Mouse (Mus musculus): ENCODE data around the gene Crybg3.
A peak's percentile ranks its signal among the peaks of the same experiment; 100 is the strongest.
"Not testable (repeated sequence)": the region's sequence is repeated elsewhere in the genome, so short reads cannot be mapped to it uniquely, and the experiment has no call there.

The Crybg3 gene

DNA sequence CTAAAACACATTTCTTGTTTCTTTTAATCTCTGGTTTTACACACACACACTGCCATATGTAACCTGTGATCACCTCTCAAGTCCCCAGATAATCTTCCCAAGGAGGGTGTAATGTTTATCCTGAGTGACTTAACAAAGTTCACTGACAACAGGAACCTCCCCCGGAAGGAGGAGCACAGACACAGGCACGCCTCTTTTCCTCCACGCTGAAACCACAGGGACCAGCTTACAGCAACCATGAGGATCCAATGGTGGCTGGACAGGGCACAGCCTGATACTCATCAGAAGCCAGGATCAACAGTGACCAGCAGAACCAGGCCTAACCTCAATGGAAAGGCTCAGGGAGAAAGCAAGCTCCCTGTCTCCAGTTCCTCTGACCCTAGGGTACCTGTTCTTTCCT lies 68.2 kb downstream of the Crybg3 start:
- DNase-seq (ENCODE audit: extremely low read depth, low read depth), result no peak

DNA sequence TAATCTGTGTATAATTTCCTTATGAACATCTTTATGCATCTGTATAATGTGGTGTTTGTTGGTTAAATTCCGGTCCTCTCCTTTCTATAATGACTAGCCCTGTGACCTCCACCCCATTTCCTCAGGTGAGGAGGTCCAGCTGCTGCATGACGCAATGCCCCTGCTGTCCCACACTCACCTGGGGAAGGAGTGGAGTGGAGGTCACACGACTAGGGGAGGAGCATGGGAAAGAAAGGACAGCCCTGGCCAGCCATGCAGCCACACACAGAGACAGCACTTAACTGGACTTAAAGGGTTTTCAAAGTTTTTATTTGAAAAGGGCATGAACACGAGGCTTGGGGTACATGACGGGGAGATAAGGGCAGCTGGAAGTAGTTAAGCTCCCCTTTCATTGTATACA lies 69.5 kb downstream of the Crybg3 start:
- no peak for DNase-seq (ENCODE audit: extremely low read depth, low read depth)

DNA sequence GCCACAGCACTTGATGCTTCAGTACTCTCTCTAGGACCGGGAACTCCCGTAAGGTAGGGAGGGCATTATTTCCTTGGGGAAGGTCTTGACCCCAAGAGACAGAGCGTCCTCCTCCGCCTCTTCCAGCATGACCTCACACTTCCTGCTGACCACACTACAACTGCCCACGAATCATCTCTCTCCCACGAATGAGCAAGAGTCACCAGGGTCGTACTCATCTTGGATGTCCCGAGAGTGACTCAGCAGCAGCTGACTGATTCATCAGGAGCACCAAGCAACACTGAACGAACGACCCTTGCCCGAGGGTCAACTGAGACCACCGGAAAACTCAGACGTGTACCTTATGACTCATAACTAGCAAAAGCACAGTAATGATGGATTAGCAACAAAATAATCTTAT lies 71.2 kb downstream of the Crybg3 start:
- DNase-seq (ENCODE audit: extremely low read depth, low read depth), result no peak

DNA sequence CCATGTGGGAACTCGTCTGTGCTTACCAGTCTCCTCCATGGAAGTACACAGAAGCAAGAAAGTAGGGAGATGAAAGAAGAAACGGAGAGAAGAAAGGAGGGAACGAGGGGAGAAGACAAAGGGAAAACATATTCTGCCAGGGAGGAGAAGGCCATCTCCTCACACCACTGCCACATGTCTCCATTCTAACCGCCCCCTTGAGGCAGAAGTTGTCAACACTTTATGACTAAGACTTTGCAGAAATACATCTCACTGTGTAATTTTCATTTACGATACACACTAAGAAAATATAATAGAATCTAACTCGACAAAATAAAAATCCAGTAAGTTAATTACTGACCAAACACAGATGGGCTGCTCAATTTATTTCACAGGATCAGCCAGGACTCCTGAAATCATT lies 73.8 kb downstream of the Crybg3 start:
- no peak for DNase-seq (ENCODE audit: extremely low read depth, low read depth)

DNA sequence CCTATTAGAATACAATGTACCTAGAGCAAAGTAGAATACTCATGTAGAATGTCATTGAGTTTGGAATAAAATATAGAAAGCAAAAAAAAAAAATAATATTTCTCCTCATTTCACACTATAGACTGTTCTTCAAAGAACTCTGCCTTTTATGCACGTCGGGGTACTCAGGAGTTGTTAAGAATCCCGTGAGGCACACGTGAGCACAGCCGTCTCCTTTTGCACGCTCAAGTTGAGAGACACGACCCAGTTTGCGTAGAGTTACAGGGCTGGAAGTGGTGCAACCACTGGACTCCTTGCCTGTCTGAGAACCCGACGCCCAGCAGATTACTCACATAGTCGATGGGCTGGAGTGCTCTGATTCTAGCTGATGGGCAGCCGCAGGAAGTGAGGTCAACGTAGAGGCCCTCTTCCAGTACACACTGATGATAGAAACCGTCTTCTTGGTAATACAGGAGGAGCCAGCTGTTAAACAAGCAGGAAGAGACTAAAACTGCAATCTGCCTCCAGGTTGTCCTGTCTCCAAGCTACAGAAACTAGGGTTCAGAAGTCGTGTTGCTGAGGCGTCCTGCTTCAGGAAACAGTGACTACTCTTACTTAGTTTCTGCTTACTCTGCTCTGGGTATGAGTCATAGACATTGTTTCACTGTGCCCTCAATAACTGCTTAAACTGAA lies 78.9 kb downstream of the Crybg3 start:
- DNase-seq (ENCODE audit: extremely low read depth, low read depth), result no peak

DNA sequence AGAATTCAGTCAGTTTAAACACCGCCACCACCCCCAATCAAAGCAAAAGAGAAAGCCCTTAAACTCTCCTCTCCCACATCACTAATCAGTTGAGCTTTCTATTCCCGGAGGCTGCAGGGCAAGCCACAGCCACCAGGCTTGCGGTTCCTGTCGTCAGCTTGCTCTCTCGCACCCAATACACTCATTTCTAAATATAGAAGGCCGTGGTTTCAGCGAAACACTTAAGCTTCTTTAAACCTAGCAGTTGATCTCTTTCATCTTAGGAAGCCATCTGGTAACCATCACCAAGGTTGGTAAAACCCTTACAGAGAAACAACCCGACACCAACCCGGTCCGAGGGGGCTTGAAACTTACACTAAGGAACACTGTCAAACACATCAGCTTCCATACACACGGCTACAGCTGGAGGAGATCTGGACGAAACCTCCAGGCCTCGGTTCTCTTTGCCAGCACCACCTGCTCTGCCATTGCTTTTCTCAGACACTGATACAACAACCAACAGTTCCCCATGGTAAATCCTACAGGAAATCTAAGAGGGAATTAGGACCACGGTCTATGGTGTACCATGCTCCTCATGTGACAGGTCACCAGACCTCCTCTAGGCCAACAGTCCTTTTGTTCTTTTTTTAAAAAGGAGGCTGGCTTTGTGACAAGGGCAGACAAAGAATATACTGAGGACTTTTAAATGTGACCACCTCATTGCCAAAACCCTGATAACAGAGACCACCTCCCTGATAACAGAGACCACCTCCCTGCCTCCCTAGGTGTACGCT lies 83.1 kb downstream of the Crybg3 start:
- no peak for DNase-seq (ENCODE audit: extremely low read depth, low read depth)

DNA sequence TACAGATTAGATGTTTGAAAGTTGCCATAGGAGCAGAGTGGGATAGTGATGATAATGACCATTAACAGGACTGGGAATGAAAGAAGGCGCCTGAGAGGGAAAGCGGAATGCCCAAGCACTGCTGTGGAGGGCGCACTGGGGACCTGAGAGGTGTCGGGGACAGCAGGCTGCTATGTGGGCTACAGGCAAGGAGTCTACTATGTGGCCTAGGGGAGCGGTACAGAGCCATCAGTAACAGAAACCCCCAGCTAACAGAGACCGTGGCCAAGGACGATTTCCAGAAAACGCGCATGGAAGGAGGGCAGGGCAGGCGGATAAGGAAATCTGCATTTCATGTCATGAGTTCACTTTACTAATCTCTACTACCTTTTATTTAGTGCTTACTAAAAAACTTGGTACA lies 83.8 kb downstream of the Crybg3 start:
- no peak for DNase-seq (ENCODE audit: extremely low read depth, low read depth)

DNA sequence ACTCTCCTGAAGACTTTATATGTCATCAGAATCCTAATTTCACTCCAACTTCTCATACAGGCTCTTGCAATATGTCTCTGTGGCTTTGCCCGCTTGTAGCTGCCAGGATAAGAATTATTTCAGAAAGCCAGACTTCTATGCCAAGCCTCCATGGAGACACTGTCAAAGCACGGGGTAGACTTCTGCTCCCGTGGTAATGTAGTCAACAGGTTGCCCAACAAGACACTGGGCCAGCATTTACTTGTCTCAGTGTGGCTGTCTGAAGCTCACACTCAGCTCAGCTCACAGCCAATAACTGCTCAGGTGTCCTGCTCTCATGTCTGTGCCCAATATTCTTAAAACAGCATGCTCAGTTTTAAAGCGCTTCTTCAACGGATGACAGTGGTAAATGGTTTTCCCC lies 85.6 kb downstream of the Crybg3 start:
- no peak for DNase-seq (ENCODE audit: extremely low read depth, low read depth)

DNA sequence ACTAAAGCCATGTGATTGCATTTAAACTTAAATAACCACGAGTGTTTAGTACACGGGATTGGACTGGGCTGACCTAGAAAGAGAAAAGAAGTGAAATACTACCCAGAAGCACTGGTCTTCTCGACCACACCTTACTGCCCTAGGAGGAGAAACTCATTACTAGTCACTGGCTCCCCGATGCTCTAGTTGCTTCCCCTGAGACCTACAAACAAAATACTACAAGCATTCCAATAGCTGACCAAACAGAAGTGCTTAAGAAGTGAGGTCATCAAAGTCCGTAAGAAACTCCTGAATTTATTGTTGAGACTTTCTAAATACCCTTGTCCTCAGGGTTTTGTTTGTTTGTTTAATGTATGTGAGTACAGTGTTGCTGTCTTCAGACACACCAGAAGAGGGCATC lies 90.9 kb downstream of the Crybg3 start:
- DNase-seq (ENCODE audit: extremely low read depth, low read depth), result no peak

DNA sequence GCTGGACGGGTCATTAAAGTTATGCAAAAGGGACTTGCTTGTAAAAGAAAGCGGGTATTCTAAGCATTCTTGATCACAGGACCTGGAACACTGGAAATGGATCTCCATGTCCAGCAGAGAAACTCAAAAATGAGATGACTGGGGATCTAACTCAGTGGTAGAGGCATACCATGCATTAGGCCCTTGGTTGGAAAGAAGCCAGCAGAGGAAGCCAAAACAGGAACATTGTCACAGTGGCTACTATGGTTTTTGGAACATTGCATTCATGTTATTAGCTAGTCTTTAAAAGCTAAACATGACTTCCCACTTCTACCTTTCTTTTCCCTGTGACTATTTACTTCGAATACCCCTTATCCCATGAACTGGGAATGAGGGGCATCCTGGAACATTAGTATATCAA lies 101.6 kb downstream of the Crybg3 start:
- peak; percentile 10 for DNase-seq (ENCODE audit: extremely low read depth, low read depth)

DNA sequence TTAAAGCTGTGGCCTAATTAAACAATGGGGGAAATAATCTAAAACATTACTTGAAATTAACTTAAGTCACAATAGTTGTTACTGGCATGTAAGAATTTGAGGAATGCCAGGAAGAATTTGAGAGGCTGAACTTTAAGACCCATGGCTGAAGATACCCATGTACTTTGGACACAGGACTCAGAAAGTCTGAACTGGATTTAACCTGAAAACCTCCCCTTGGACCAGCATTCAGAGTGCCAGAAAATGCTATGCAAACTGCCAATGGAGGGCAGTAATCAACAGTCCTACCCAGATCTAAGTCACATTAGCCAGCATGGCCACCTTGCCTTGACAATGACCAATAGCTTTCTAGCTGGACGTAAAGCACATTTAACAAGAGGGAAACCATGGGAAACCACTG lies 102.8 kb downstream of the Crybg3 start:
- DNase-seq (ENCODE audit: extremely low read depth, low read depth), result no peak

DNA sequence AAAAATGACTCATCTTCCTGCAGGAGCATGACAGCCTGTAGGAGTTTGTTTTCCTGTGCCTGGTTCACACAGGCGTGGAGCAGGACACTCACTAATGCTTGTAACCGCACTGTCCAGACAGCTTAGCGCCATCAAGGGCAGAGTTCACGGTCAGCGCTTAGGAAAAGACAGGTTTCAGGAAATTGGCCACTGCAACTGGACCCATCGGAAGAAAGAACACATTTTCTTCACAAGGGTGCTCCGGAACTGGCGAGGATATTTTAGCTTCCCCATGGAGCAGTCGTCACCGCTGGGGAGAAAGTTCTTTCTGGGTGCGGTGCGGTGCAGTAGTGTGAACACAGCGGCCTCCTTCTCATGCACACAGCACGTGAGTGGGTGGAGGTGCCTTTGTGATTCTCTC lies 107.6 kb downstream of the Crybg3 start:
- DNase-seq (ENCODE audit: extremely low read depth, low read depth), result no peak

DNA sequence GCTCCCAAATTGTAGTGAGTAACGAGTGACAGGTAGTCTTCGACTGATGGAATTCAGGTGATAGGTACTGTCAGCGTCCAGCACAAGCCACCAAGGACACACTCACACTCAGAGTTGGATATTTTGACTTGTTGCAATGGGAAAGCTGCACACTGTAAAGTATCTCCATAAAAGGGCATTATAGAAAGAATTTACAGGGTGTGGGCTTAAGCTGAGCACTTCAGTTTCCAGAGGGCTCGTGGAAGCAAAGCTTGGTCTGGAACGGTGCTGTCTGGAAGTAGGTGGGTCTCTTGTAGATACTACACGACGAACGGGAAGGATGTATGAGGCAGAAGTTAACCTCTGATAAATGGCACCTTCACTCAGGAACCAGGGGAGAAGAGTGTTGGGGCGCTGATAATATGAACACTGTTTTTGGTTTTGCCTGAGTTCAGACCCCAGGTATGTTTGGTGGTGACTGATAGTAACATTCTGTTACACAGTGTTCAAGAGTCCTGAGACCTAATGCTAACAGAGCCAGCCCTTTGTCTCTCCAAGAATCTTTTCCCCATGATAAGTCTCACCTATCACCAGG lies 112.7 kb downstream of the Crybg3 start:
- DNase-seq (ENCODE audit: extremely low read depth, low read depth), result no peak

DNA sequence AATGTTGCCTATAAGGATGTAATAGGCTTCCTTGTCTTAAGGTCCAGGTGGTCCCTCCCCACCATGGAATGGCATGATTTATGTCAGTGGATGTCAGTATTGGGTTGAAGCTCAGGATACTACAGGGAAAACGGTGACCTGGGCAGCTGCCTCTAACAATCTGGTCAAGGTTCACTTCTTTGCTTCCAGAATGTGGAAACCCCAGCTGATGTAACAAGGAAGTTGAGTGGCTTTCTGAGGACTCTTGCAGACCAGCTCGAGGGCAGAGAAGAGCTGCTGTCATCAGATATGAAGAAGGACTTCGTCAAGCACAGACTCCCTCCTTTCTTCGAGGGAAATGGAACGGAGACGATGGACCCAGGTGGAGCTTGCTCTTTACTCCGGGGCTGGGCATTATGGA lies 113.5 kb downstream of the Crybg3 start:
- no peak for DNase-seq (ENCODE audit: extremely low read depth, low read depth)

DNA sequence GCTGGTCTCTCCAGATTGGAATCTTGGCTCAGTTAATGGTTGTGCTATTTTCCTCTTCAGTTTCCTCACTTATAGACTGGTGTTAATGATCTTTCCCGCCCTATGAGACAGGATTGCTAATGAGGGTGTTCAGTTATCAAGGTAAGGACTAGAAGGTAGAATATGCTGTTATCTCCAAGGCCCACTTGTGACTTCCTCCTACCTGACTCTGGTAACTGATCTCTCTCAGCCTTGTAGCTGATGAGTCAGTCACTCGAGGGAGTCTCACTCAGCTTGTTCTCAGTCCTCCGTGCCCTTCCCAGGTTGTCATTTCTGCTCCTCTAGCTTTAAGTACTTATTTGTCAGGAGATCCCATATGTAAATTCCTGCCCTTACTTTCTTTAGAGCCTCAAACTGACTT lies 122.8 kb downstream of the Crybg3 start:
- no peak for DNase-seq (ENCODE audit: extremely low read depth, low read depth)

DNA sequence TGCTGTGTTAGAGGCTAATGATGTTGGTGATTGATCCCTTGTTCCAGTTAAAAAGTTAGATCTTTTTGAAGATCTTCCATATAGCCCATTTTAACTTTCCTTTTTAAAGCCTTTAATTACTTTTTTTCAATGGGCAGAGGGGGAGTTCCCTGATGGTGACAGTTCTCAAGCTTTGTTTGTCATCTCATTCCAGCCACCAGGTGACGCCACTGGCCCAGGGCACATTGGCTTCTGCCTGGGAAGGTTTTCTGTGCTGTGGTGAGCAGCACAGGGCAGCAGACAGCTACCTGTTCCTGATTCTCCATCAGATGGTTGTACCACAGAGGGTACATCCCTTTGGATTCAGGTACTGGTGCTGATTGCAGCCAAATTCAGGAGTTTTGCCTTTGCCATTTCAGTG lies 126.0 kb downstream of the Crybg3 start:
- DNase-seq (ENCODE audit: extremely low read depth, low read depth), result peak; percentile 13

DNA sequence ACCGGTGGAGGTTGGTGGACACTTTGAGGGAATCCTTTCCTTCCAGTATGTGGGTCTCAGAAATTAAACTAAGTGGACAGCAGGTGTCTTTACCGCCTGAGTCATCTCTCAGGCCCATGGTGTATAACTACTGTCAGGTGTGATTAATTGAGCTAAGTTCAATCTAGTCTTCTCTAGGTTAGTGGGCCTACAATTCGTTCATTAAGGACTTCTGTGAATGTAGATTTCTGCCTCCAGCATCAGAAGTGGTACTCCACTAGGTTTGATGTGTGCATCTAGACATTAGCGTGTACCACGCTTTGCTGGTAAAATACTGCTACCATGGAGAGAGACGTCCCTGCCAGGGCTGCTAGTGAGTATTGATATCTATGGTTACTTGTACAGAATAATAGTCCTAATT lies 128.2 kb downstream of the Crybg3 start:
- peak; percentile 18 for DNase-seq (ENCODE audit: extremely low read depth, low read depth)

DNA sequence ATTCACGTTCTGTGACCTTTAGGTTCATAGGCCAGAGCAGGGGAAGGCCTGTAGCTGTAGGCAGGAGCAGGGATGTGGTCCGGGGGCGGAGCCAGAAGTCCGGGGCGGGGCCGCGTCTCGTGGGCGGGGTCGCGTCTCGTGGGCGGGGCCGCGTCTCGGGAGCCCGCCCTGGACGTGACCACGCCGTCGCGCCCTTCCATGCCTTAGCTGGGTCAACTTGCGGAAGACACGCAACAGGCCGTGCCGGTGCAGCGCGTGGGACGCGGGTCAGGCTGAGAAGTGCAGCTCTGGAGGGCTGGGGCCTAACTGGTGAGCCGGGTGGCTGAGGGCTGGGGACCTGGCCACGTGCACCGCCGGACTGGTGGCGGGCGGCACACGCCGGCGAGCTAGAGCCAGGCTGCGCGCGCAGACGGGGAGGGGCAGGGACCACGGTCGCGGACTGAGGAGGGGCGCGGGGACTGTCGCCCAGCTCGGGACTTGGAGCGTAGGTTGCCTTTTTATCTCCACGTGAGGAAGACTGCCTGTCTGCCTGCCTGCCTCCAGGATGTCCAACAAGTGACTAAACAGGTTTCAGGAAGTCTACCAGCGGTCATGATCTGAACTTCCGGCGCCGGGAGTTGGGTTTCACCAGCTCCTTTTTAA lies 129.0 kb downstream of the Crybg3 start, which contains the start of gene Riox2:
TSS of gene Riox2 (plus strand) at position 139 of the 642 bp plus-strand sequence.
- DNase-seq (ENCODE audit: extremely low read depth, low read depth), result peak; percentile 47

DNA sequence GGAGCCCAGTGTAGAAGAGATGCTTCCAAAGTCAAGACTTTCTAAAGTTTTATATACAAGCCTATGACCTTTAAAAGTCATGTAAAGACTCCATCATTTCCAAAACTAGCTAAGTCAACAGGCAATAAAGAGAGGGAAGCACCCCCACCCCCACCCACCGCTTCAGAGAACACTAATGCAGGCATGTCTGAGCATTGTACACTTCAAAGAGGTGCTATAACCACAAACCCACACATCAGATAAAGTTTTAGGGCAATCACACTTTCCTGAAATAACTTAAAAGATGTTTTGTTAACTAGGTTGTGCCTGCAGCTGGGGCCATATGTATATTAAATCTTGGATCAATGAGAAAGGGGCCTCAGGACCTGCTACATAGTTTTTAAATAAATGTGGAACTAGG lies 130.9 kb downstream of the Crybg3 start:
- no peak for DNase-seq (ENCODE audit: extremely low read depth, low read depth)

DNA sequence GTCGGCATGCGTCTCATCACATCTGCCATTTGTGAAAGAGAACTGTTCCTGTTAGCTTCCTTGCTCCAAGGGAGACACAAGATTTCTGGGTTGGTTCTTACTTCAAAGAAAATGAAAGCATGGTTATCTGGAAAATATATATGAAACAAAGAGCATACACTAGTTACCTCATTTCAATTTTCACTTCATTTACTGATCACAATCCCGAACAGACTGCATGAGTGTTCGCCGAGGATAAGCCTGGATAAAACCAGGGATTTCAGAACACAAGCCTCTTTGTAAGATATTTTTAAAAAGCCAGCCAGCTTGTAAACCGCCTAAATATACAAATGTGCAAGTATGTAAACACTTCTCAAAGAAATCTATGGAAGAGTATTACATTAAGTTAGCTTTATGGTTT lies 136.8 kb downstream of the Crybg3 start:
- DNase-seq (ENCODE audit: extremely low read depth, low read depth), result no peak

DNA sequence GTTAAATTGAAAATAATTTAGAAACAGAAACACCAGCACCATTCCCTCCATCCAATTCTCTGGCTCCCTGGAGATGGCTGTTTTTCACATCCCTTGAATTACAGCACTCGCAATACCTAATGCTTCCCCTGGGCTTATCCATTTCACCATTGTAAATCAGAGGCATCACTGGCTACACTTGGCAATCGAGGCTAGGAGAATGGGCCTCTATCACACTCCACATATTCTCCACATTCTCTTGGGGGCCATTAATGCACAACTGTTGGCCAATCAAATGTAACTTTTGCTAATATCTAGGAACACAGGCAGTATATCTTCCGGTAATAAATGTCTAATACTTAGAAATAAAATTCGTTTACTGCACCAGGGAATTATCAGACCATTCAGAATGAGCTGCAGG lies 137.2 kb downstream of the Crybg3 start:
- DNase-seq (ENCODE audit: extremely low read depth, low read depth), result no peak

DNA sequence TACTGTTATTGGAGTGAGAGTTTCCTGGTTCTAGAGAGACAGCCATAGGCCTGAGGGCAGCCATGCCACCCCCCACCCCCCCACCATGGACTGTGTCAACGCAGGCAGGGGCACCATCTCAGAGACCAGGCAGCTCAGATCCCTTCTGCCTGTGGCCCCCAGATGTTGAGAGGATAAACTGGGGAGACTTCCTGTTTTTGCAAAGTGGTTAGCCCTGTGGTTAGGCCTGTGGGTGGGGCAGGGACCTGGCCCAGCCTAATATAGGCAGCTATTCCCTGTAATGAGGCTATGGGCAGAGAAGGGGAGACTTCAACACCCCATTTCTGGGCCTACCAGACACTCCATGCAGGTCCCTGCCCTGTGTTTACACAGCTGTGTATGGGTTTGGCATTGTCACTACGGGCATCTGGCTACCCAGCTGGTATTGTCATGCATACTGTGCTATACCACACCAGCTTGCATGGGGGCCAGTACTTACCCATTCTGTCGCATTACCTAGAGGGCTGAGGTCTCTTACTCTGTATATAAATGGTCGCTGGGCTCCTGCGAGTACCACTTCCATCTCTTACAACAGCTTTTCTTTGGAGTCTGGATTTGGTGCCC lies 141.4 kb downstream of the Crybg3 start:
- DNase-seq (ENCODE audit: extremely low read depth, low read depth), result not testable (repeated sequence)

Measured in MEL-GATA-1-ER (cell line).